Mouse (Mus musculus): ENCODE measurements around the gene Cbs. TPM values are rescaled to one million over a fixed set of nuclear protein-coding genes. Genes with fewer than 3 reads are reported as not detected.

Cbs gene
- polyA plus RNA-seq, 1 experiment = 1.2 TPM

- 87% methylated on average over 5 of the region's 5 CpGs for WGBS
- no peaks in the 10 kb centered on the region for H3K27me3 ChIP-seq (ENCODE audit: control insufficient read depth, insufficient read depth, low read length)
Observed at GRCm38 (mm10) chr17:31571689-31572088, 65.3 kb downstream of the Cbs start.

GRCm38 (mm10) chr17:31570321-31570925, 66.6 kb downstream of the Cbs start:
- H3K36me3 ChIP-seq (ENCODE audit: control insufficient read depth, insufficient read depth, low read length) = no peaks in the 10 kb centered on the region
- no peak overlapping the region for H3K27ac ChIP-seq (ENCODE audit: insufficient read depth, low read depth, low read length)
- no peak overlapping the region for H3K4me3 ChIP-seq (ENCODE audit: low read depth, low read length)
- no peak for TF ChIP-seq POLR2A (IDR thresholded peaks at IDR 0.05; ENCODE audit: low read depth, low read length)
- TF ChIP-seq CTCF (IDR thresholded peaks at IDR 0.05; ENCODE audit: extremely low read depth, insufficient read length, insufficient replicate concordance, low read depth, low read length) = no peak
- H3K27me3 ChIP-seq (ENCODE audit: control insufficient read depth, insufficient read depth, low read length) = no peaks in the 10 kb centered on the region
- peaks cover 3% of the 10 kb centered on the region; the same call in 1 of the 2 replicates for H3K4me1 ChIP-seq (ENCODE audit: control insufficient read depth, insufficient read depth, insufficient read length, low read length)
- 76% methylated on average over 9 of the region's 9 CpGs for WGBS

More at GRCm38 (mm10) chr17:31571689-31572088, 65.3 kb downstream of the Cbs start:
- Histone ChIP-seq H3K36me3 (ENCODE audit: control insufficient read depth, insufficient read depth, low read length) (no peaks in the 10 kb centered on the region), H3K4me3 (ENCODE audit: low read depth, low read length) (no peak overlapping the region), H3K4me1 (ENCODE audit: control insufficient read depth, insufficient read depth, insufficient read length, low read length) (no peaks in the 10 kb centered on the region; the same call in 1 of the 2 replicates), H3K27ac (ENCODE audit: insufficient read depth, low read depth, low read length) (no peak overlapping the region)
- no peak for TF ChIP-seq CTCF (IDR thresholded peaks at IDR 0.05; ENCODE audit: extremely low read depth, insufficient read length, insufficient replicate concordance, low read depth, low read length)
- TF ChIP-seq POLR2A (IDR thresholded peaks at IDR 0.05; ENCODE audit: low read depth, low read length) = no peak

GRCm38 (mm10) chr17:31569756-31570155, 67.3 kb downstream of the Cbs start:
- TF ChIP-seq CTCF (IDR thresholded peaks at IDR 0.05; ENCODE audit: extremely low read depth, insufficient read length, insufficient replicate concordance, low read depth, low read length) (no peak), POLR2A (IDR thresholded peaks at IDR 0.05; ENCODE audit: low read depth, low read length) (no peak)
- Histone ChIP-seq H3K4me3 (ENCODE audit: low read depth, low read length) (no peak overlapping the region), H3K27ac (ENCODE audit: insufficient read depth, low read depth, low read length) (no peak overlapping the region), H3K36me3 (ENCODE audit: control insufficient read depth, insufficient read depth, low read length) (no peaks in the 10 kb centered on the region), H3K27me3 (ENCODE audit: control insufficient read depth, insufficient read depth, low read length) (no peaks in the 10 kb centered on the region), H3K4me1 (ENCODE audit: control insufficient read depth, insufficient read depth, insufficient read length, low read length) (peaks cover 3% of the 10 kb centered on the region; the same call in 1 of the 2 replicates)
- 90% methylated on average over 1 of the region's 1 CpGs for WGBS

GRCm38 (mm10) chr17:31566276-31566675, 70.8 kb downstream of the Cbs start:
- peaks cover 6% of the 10 kb centered on the region; the same call in 1 of the 2 replicates for H3K4me1 ChIP-seq (ENCODE audit: control insufficient read depth, insufficient read depth, insufficient read length, low read length)
- TF ChIP-seq POLR2A (IDR thresholded peaks at IDR 0.05; ENCODE audit: low read depth, low read length) (no peak), CTCF (IDR thresholded peaks at IDR 0.05; ENCODE audit: extremely low read depth, insufficient read length, insufficient replicate concordance, low read depth, low read length) (no peak)
- H3K27me3 ChIP-seq (ENCODE audit: control insufficient read depth, insufficient read depth, low read length) = no peaks in the 10 kb centered on the region
- no peak overlapping the region for H3K4me3 ChIP-seq (ENCODE audit: low read depth, low read length)
- 76% methylated on average over 6 of the region's 6 CpGs for WGBS
- no peak overlapping the region for H3K27ac ChIP-seq (ENCODE audit: insufficient read depth, low read depth, low read length)
- no peaks in the 10 kb centered on the region for H3K36me3 ChIP-seq (ENCODE audit: control insufficient read depth, insufficient read depth, low read length)

- Histone ChIP-seq H3K27ac (ENCODE audit: insufficient read depth, low read depth, low read length) (peak overlapping the region; percentile 81), H3K36me3 (ENCODE audit: control insufficient read depth, insufficient read depth, low read length) (no peaks in the 10 kb centered on the region), H3K27me3 (ENCODE audit: control insufficient read depth, insufficient read depth, low read length) (no peaks in the 10 kb centered on the region), H3K4me1 (ENCODE audit: control insufficient read depth, insufficient read depth, insufficient read length, low read length) (peaks cover 6% of the 10 kb centered on the region; the same call in 1 of the 2 replicates), H3K4me3 (ENCODE audit: low read depth, low read length) (peak overlapping the region; percentile 100)
- TF ChIP-seq CTCF (IDR thresholded peaks at IDR 0.05; ENCODE audit: extremely low read depth, insufficient read length, insufficient replicate concordance, low read depth, low read length) (no peak), POLR2A (IDR thresholded peaks at IDR 0.05; ENCODE audit: low read depth, low read length) (peak; percentile 3; the same call in 1 of the 2 replicates)
- WGBS = under 1% methylated on average over 86 of the region's 88 CpGs
Observed at GRCm38 (mm10) chr17:31565141-31566056, 71.6 kb downstream of the Cbs start.

GRCm38 (mm10) chr17:31564858-31565140, 72.2 kb downstream of the Cbs start:
- no peaks in the 10 kb centered on the region for H3K36me3 ChIP-seq (ENCODE audit: control insufficient read depth, insufficient read depth, low read length)
- peak overlapping the region; percentile 100 for H3K4me3 ChIP-seq (ENCODE audit: low read depth, low read length)
- TF ChIP-seq POLR2A (IDR thresholded peaks at IDR 0.05; ENCODE audit: low read depth, low read length) = peak; percentile 32; the same call in 1 of the 2 replicates
- TF ChIP-seq CTCF (IDR thresholded peaks at IDR 0.05; ENCODE audit: extremely low read depth, insufficient read length, insufficient replicate concordance, low read depth, low read length) = no peak
- peaks cover 6% of the 10 kb centered on the region; the same call in 1 of the 2 replicates for H3K4me1 ChIP-seq (ENCODE audit: control insufficient read depth, insufficient read depth, insufficient read length, low read length)
- H3K27ac ChIP-seq (ENCODE audit: insufficient read depth, low read depth, low read length) = peak overlapping the region; percentile 44; the same call in 1 of the 2 replicates
- no peaks in the 10 kb centered on the region for H3K27me3 ChIP-seq (ENCODE audit: control insufficient read depth, insufficient read depth, low read length)
- WGBS = 1% methylated on average over 20 of the region's 44 CpGs

Data from small intestine, adult 2 months (tissue).